Mouse (Mus musculus) CH12.LX (cell line): Measurements from ENCODE around the gene Htr1d. TPM values are rescaled to one million over a fixed set of nuclear protein-coding genes. Genes with fewer than 3 reads are reported as not detected.

ENCODE experiments used
- DNase-seq: peaks from one replicate; pipeline ENCODE4 v3.0.0-alpha.2; 2013; ENCODE audit errors: extremely low read depth
- H3K27ac ChIP-seq: 2 replicates; pipeline ENCODE4 v1.5.1; 2012; ENCODE audit warnings: low read depth, mild to moderate bottlenecking, control low read depth, moderate library complexity; ENCODE audit not compliant: insufficient read depth
- H3K27me3 ChIP-seq: replicated peaks from 2 replicates; pipeline ENCODE3; 2012; ENCODE audit warnings: inconsistent platforms
- H3K36me3 ChIP-seq, 2 experiments: replicated peaks in 1 of 2; 2 replicates each; pipeline versions ENCODE3 to v1.6.1; 2012; ENCODE audit warnings: inconsistent platforms in 1 of 2, low read length in 1 of 2, mild to moderate bottlenecking in 1 of 2, mixed read lengths in 1 of 2, moderate library complexity in 1 of 2; ENCODE audit not compliant: control insufficient read depth in 1 of 2, insufficient read depth in 1 of 2
- H3K4me1 ChIP-seq, 2 experiments: 2 replicates each; pipeline ENCODE4 v1.6.1; 2012; ENCODE audit warnings: inconsistent platforms in 1 of 2, moderate library complexity in 1 of 2; ENCODE audit not compliant: insufficient read depth in 2 of 2, control insufficient read depth in 1 of 2
- H3K4me2 ChIP-seq: 2 replicates; pipeline ENCODE4 v1.6.1; 2012; ENCODE audit warnings: low read depth, mild to moderate bottlenecking, control low read depth; ENCODE audit not compliant: poor library complexity, insufficient read depth, severe bottlenecking
- H3K4me3 ChIP-seq, 3 experiments: fragments of 150-350 bp in 1 of 3; sonication (generic) in 1 of 3; replicated peaks in 1 of 3; 2 replicates each; pipeline versions ENCODE3 to v1.5.1; 2011 to 2012; ENCODE audit warnings: low read depth in 2 of 3, low read length in 2 of 3, mild to moderate bottlenecking in 2 of 3, moderate library complexity in 2 of 3, control low read depth in 1 of 3, improper control_type of control experiment in 1 of 3, inconsistent platforms in 1 of 3, mixed read lengths in 1 of 3; ENCODE audit not compliant: poor library complexity in 1 of 3
- H3K79me2 ChIP-seq: replicated peaks from 2 replicates; pipeline ENCODE4 v1.6.1; 2012; ENCODE audit warnings: mild to moderate bottlenecking, moderate library complexity; ENCODE audit not compliant: control insufficient read depth, poor library complexity, insufficient read depth, severe bottlenecking; ENCODE audit errors: extremely low read depth
- H3K9ac ChIP-seq: 2 replicates; pipeline ENCODE4 v1.6.1; 2012; ENCODE audit warnings: low read depth, mild to moderate bottlenecking, control low read depth, moderate library complexity; ENCODE audit not compliant: insufficient read depth
- H3K9me3 ChIP-seq: replicated peaks from 2 replicates; pipeline ENCODE3; 2012; ENCODE audit warnings: low read length, inconsistent platforms, mixed read lengths
- BHLHE40 ChIP-seq: IDR thresholded peaks from 2 replicates; pipeline ENCODE4 v1.6.1; 2011; ENCODE audit warnings: mild to moderate bottlenecking, low read depth, low read length, improper control_type of control experiment
- CHD2 ChIP-seq: IDR thresholded peaks from 2 replicates; pipeline ENCODE4 v1.6.1; 2011; ENCODE audit warnings: low read length, improper control_type of control experiment
- ETS1 ChIP-seq: conservative IDR thresholded peaks from 2 replicates; pipeline ENCODE4 v1.6.1; 2012; ENCODE audit warnings: low read depth, mild to moderate bottlenecking, inconsistent platforms, low read length, improper control_type of control experiment, moderate library complexity
- GABPA ChIP-seq: IDR thresholded peaks from 2 replicates; pipeline ENCODE4 v1.6.1; 2012; ENCODE audit warnings: low read depth, low read length, improper control_type of control experiment, inconsistent platforms; ENCODE audit not compliant: insufficient replicate concordance
- HCFC1 ChIP-seq: IDR thresholded peaks from 2 replicates; pipeline ENCODE4 v1.6.1; 2012; ENCODE audit warnings: low read depth, mild to moderate bottlenecking, inconsistent platforms, low read length, improper control_type of control experiment
- IRF4 ChIP-seq: IDR thresholded peaks from 2 replicates; pipeline ENCODE4 v1.6.1; 2014; ENCODE audit warnings: low read depth, mild to moderate bottlenecking, inconsistent platforms, low read length, improper control_type of control experiment
- KAT2A ChIP-seq: IDR thresholded peaks from 2 replicates; pipeline ENCODE4 v1.6.1; 2012; ENCODE audit warnings: low read length, improper control_type of control experiment, inconsistent platforms; ENCODE audit not compliant: insufficient replicate concordance
- MAX ChIP-seq: IDR thresholded peaks from 2 replicates; pipeline ENCODE4 v1.6.1; 2011; ENCODE audit warnings: low read length, improper control_type of control experiment
- MEF2A ChIP-seq: IDR thresholded peaks from 2 replicates; pipeline ENCODE4 v1.6.1; 2014; ENCODE audit warnings: low read depth, mild to moderate bottlenecking, inconsistent platforms, low read length, improper control_type of control experiment, borderline replicate concordance
- MXI1 ChIP-seq: IDR thresholded peaks from 2 replicates; pipeline ENCODE4 v1.6.1; 2011; ENCODE audit warnings: mild to moderate bottlenecking, low read depth, low read length, improper control_type of control experiment
- NELFE ChIP-seq: IDR thresholded peaks from 2 replicates; pipeline ENCODE4 v1.6.1; 2011; ENCODE audit warnings: low read depth, low read length, improper control_type of control experiment
- NRF1 ChIP-seq: IDR thresholded peaks from 2 replicates; pipeline ENCODE4 v1.6.1; 2014; ENCODE audit warnings: low read depth, mild to moderate bottlenecking, inconsistent platforms, low read length, improper control_type of control experiment, moderate library complexity
- PAX5 ChIP-seq: IDR thresholded peaks from 2 replicates; pipeline ENCODE4 v1.6.1; 2012; ENCODE audit warnings: low read length, inconsistent platforms, mixed read lengths
- POLR2A ChIP-seq: IDR thresholded peaks from 2 replicates; pipeline ENCODE4 v1.6.1; 2011; ENCODE audit warnings: low read depth, mild to moderate bottlenecking, improper control_type of control experiment, low read length
- POLR2AphosphoS2 ChIP-seq: IDR thresholded peaks from 2 replicates; pipeline ENCODE4 v1.6.1; 2011; ENCODE audit warnings: low read depth, low read length, improper control_type of control experiment
- RCOR1 ChIP-seq: conservative IDR thresholded peaks from 2 replicates; pipeline ENCODE4 v1.6.1; 2012; ENCODE audit warnings: low read depth, mild to moderate bottlenecking, inconsistent platforms, low read length, improper control_type of control experiment
- SIN3A ChIP-seq: IDR thresholded peaks from 2 replicates; pipeline ENCODE4 v1.6.1; 2012; ENCODE audit warnings: low read length, improper control_type of control experiment, inconsistent platforms
- SMC3 ChIP-seq: IDR thresholded peaks from 2 replicates; pipeline ENCODE4 v1.6.1; 2011; ENCODE audit warnings: low read depth, low read length, improper control_type of control experiment
- TBP ChIP-seq: conservative IDR thresholded peaks from 2 replicates; pipeline ENCODE4 v1.6.1; 2011; ENCODE audit warnings: low read depth, low read length, improper control_type of control experiment
- TCF12 ChIP-seq: IDR thresholded peaks from 2 replicates; pipeline ENCODE4 v1.6.1; 2014; ENCODE audit warnings: low read depth, mild to moderate bottlenecking, inconsistent platforms, low read length, improper control_type of control experiment
- UBTF ChIP-seq: IDR thresholded peaks from 2 replicates; pipeline ENCODE4 v1.6.1; 2012; ENCODE audit warnings: low read depth, mild to moderate bottlenecking, inconsistent platforms, low read length, improper control_type of control experiment, moderate library complexity
- USF1 ChIP-seq: IDR thresholded peaks from 2 replicates; pipeline ENCODE4 v1.6.1; 2014; ENCODE audit warnings: low read depth, mild to moderate bottlenecking, inconsistent platforms, low read length, improper control_type of control experiment
- USF2 ChIP-seq: conservative IDR thresholded peaks from 2 replicates; pipeline ENCODE4 v1.6.1; 2011; ENCODE audit warnings: low read depth, low read length, improper control_type of control experiment
- ZC3H11A ChIP-seq: IDR thresholded peaks from 2 replicates; pipeline ENCODE4 v1.6.1; 2012; ENCODE audit warnings: low read depth, mild to moderate bottlenecking, inconsistent platforms, low read length, improper control_type of control experiment
- ZMIZ1 ChIP-seq: IDR thresholded peaks from 2 replicates; pipeline ENCODE4 v1.6.1; 2012; ENCODE audit warnings: low read depth, mild to moderate bottlenecking, inconsistent platforms, low read length, improper control_type of control experiment
- ZNF384 ChIP-seq: IDR thresholded peaks from 2 replicates; pipeline ENCODE4 v1.6.1; 2012; ENCODE audit warnings: low read depth, low read length, improper control_type of control experiment, inconsistent platforms
- dilution Hi-C: fragments of 300-500 bp; cut with MboI; formaldehyde crosslinking; loops from 2 replicates; pipeline ENCODE4 v1.14.3; 2020; ENCODE audit warnings: low sequenced_read_pairs; ENCODE audit not compliant: extremely low pct_unique_long_range_greater_than_20kb, extremely low pct_ligation_motif_present
- in situ Hi-C: fragments of 300-500 bp; cut with MboI; formaldehyde crosslinking; loops from 3 replicates; pipeline ENCODE4 v1.14.3; 2019; ENCODE audit warnings: low sequenced_read_pairs, low pct_ligation_motif_present, low pct_unique_long_range_greater_than_20kb, mixed read lengths
- polyA plus RNA-seq: library from polyadenylated mRNA; unstranded; fragments of >175 nt; gene quantifications from 2 replicates; pipeline ENCODE4 v1.2.1, GENCODE M21; 2012; ENCODE audit warnings: low read depth; ENCODE audit not compliant: insufficient read length
- total RNA-seq, 2 experiments: library from RNA; depleted of rRNA; stranded (reverse); fragments of 300-350 nt in 1 of 2; fragments of >200 nt in 1 of 2; gene quantifications; 2 replicates each; pipeline ENCODE4 v1.2.3; 2012 to 2014

Htr1d gene
- total and polyA plus RNA-seq, 3 experiments, result not detected

- H3K9me3 ChIP-seq, result no peaks in the 10 kb centered on the region
- no peak for TF ChIP-seq TCF12
- TF ChIP-seq PAX5, result no peak
- no peak for TF ChIP-seq GABPA
- no peak overlapping the region for H3K9ac ChIP-seq
- H3K4me3 ChIP-seq, result no peak overlapping the region
- H3K79me2 ChIP-seq, result no peaks in the 10 kb centered on the region
- H3K4me2 ChIP-seq, result no peak overlapping the region
- no peak overlapping the region for H3K27ac ChIP-seq
- dilution Hi-C loops (no loop called here), in situ Hi-C loops (no loop called here)
- no peaks in the 10 kb centered on the region; a peak in 1 of 4 replicates for H3K4me1 ChIP-seq
- DNase-seq, result no peak
- peaks cover 9% of the 10 kb centered on the region for H3K27me3 ChIP-seq
- no peaks in the 10 kb centered on the region for H3K36me3 ChIP-seq
Measured at GRCm38 (mm10) chr4:136434029-136434428, 10.7 kb downstream of the Htr1d start.

DNA sequence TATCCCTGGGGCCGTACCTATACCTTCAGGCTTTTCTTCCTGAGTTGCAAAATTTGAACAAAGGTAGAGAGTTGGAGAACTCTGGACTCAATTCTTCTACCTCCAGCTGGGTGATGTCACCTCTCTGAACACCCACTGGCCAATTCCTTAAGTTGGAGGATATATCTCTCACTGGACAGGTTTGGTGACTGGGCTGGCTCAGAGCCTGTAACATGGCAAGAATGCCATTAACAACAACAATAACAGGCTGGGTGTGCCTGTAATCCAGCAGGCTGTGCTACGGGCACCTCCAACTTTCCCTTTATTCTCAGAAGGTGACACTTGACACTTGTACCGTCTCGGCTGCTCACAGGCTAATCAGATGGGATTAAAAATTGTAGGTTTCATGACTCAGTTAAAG lies 15.8 kb downstream of the Htr1d start:
- H3K4me2 ChIP-seq, result no peak overlapping the region
- dilution Hi-C loops, result no loop called here

GRCm38 (mm10) chr4:136441354-136442043 lies 18.2 kb downstream of the Htr1d start:
- TF ChIP-seq USF2 (no peak), TCF12 (no peak), PAX5 (no peak), ZNF384 (no peak), BHLHE40 (no peak), ETS1 (no peak), GABPA (no peak), SIN3A (no peak), HCFC1 (no peak), MXI1 (no peak), ZC3H11A (no peak), NRF1 (no peak), KAT2A (no peak), POLR2A (no peak), SMC3 (no peak), POLR2AphosphoS2 (no peak)
- TF ChIP-seq, all 38 proteins: peak for 0
- DNase-seq, result no peak
- in situ Hi-C loops (no loop called here), dilution Hi-C loops (no loop called here)
- no peaks in the 10 kb centered on the region for H3K4me1 ChIP-seq
- no peak overlapping the region for H3K4me2 ChIP-seq
- H3K27ac ChIP-seq, result no peak overlapping the region
- H3K4me3 ChIP-seq, result no peak overlapping the region
- H3K9me3 ChIP-seq, result no peaks in the 10 kb centered on the region
- no peaks in the 10 kb centered on the region for H3K79me2 ChIP-seq
- no peaks in the 10 kb centered on the region for H3K36me3 ChIP-seq
- H3K27me3 ChIP-seq, result peaks cover 3% of the 10 kb centered on the region
- H3K9ac ChIP-seq, result no peak overlapping the region

More for the DNA sequence above, 15.8 kb downstream of the Htr1d start:
- Histone ChIP-seq H3K9me3 (no peaks in the 10 kb centered on the region), H3K4me3 (no peak overlapping the region), H3K79me2 (no peaks in the 10 kb centered on the region), H3K27me3 (peaks cover 3% of the 10 kb centered on the region), H3K27ac (no peak overlapping the region), H3K4me1 (no peaks in the 10 kb centered on the region), H3K36me3 (no peaks in the 10 kb centered on the region), H3K9ac (no peak overlapping the region)
- TF ChIP-seq USF1 (no peak), NELFE (no peak), KAT2A (no peak), IRF4 (no peak), ZC3H11A (no peak), GABPA (no peak), MEF2A (no peak), TBP (no peak), RCOR1 (no peak), CHD2 (no peak), MAX (no peak), ZMIZ1 (no peak), USF2 (no peak), SMC3 (no peak), UBTF (no peak)
- in situ Hi-C loops, result no loop called here
- no peak for DNase-seq
